Mouse (Mus musculus) small intestine, adult 10 weeks (tissue): Measurements from ENCODE around the gene Kcnn1. TPM values are rescaled to one million over a fixed set of nuclear protein-coding genes. Genes with fewer than 3 reads are reported as not detected.

Source experiments
- polyA plus RNA-seq: library from polyadenylated mRNA; stranded (reverse); fragments of 350-450 nt; fragmentation: Illumina TruSeq; extraction: RNeasy Lipid Tissue Mini Kit (QIAGEN cat#74804); gene quantifications from one replicate; pipeline ENCODE4 v1.2.3, GENCODE M21; 2014; ENCODE audit warnings: low replicate concordance

The Kcnn1 gene
- polyA plus RNA-seq: not detected

DNA sequence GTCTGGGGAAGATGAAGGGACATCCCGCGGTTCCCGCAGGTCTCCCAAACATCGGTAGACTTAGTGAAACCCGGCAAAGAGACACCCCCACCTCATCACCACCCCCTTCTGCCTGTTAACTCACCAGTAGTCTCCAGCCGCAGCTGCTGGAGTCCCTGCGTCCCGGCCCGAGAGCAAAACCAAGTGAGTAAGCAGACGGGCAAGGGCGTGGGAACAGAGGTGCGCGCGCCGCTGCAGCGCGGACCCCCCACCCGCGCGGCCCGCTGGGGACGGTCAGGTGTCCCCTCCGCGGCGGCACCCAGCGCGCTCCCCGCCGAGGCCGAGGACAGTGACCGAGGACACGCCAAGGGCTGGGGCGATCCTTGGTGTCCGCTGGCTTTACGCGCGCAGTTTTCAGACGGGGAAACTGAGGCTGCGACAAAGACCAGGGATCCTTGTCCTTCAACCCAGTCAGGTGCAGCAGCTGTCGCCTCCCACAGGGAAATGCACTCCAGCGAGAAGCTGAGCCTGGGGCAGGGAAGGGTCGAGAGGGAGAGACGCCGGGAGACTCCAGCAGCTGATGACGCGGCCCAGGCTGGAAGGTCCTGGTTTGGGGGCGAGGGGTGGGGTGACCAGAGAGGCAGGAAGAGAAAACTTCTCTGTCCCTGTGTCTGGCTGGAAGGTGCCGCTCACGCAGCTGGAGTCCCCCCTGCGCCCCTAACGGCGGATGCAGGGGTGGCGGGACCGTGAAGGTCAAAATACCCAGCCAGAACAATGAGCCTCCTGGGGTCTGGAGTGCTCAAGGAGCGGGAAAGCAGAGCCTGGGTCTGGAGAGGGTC lies at the start of gene Kcnn1:
Kcnn1 (minus strand) TSS at position 435 of the 818 bp plus-strand sequence.

DNA sequence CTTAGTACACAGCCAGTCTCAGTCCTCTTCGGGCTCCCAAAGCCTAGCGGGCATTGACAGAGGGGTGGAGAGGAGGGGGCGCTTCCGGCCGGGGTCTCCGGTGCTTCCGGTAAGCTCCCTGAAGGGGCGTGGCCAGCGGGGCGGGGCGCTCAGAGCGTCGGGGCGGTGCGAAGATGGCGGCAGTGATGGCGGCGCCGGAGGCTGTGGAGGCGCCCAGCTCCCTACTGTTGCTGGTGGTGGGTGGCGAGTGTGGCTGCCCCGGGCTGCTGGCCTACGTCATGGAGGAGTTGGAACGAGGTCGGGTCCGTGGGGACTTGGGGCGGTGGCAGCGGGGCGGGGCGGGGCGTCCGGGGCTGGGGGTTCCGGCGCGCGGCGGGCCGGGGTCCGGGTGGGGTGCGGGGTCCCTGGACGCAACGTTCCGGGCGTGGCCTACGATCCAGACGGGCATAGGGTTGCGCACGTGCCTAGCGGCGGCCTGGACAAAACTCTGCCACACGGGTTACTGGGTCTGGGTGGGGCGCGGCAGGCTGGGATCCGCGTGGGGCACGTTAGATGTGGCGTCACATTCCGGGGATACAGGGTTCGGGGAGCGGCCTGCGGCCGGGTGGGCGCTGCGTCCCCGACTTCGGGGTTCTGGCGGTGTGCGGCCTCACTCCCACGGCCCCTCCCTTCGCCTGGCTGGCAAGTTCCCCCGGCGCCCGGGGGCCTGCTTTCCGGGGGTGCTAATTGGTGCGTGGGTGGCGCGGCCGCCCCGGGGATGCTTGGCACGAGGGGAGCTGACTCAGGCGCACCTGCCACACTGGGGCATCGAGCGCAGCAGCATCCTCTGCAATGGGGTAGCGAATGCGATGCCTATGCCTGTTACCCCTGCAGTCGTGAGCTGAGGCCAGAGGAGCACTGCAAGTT lies 43.0 kb upstream of the Kcnn1 start, which contains the start of gene Map1s:
Map1s (plus strand) TSS at position 102 of the 906 bp plus-strand sequence.

DNA sequence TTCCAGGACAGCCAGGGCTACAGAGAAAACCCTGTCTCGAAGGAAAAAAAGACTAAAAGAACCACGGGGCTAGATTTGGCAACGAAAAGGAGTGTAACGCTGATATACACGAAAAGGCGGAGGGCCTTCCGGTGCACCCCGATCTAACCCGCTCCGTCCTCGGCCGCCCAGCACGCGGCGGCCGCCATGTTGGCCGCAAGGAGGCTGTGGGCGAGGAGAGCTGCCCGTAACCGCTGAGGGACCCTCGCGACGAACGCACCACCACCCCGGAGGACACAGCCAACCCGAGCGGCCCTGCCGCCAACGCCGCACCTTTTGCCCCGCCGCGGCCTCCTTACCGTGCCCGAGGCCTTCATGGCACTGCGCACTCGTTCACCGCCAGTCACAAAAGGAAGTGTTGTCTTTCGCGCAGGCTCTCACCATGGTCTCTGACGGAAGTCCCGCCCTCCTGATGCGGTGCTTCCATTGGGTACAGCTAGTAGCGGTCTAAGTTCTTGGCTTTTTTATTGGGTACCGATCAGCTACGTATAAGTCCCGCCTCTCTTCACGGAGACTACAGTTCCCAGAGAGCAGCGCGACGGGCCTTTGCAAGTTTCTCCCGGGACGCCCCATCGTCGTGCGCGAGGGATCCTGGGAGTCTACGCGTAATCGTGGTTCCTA lies 34.1 kb upstream of the Kcnn1 start, which contains the start of gene Rpl18a:
Rpl18a (minus strand) TSS at position 392 of the 660 bp plus-strand sequence.

DNA sequence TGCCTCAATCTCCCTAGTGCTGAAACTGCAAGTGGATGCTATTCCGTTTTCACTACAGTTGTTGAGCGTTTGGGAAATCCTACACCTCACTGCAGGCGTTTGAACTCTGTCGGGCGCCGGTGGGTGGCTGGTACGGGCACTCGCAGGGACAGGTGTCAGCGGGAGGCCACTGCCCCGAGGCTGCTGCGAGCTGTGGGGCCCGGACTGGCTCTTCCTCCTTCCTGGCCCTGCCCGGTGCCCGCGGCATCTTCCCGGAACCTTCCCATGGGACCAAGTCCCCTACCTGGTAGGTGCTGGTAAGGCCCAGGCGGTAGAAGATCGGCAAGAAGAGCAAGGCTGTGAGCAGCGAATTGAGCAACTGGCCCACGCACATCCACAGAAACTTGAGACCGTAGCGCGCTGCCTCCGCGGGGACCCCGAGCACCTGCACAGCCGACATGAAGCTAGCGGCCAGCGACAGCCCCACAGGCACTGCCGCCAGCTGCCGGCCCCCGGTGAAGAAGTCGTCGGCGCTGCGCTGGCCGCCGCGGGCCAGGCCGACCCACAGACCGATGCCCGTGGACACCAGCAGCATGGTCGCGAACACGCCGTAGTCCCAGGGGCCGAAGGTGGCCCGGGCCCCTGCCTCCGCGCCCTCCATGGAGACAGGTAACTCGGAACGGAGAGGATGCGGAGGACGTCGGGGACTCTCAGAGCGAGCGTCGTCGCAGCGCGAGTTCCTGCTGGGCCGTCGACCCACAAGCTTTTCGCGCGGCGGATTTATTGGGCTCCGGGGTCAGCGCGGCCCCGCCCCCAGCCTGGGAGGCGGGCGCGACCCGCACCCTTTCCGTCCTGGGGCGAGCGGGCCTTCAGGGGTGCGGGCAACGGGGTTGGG lies 29.2 kb upstream of the Kcnn1 start, which contains the start of gene Slc5a5:
Slc5a5 (minus strand) TSS at position 736 of the 874 bp plus-strand sequence.

DNA sequence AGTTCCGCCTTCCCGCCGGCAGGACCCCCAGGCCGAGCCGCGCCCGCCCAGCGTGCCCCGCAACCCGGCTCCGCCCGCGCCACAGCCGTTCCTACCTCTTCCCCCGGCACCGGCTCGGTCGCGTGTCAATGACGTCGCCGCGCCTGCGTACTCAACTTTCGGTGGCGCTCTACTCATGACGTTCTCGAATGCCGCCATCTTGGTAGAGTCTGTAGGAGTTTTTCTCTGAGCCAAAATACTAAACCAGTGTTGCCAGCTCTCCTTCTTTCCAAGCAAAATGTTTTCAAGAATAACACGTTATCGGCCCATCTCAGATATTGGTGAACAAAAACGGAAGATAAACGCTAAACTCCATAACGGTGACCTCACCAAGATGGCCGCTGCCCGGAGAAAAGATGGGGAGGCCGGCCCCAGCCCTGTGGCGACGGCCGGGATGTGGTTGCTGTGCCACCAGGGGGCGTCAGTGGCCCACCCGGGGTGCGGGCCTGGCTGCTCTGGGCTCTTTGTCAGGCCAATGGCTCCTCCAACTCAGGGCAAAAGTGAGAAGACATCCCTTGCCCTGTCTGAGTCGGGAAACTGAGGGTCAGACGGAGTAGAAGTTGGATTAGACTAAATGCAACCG lies 10.4 kb upstream of the Kcnn1 start, which contains the start of gene Ccdc124:
Ccdc124 (minus strand) TSS at position 572 of the 622 bp plus-strand sequence.

DNA sequence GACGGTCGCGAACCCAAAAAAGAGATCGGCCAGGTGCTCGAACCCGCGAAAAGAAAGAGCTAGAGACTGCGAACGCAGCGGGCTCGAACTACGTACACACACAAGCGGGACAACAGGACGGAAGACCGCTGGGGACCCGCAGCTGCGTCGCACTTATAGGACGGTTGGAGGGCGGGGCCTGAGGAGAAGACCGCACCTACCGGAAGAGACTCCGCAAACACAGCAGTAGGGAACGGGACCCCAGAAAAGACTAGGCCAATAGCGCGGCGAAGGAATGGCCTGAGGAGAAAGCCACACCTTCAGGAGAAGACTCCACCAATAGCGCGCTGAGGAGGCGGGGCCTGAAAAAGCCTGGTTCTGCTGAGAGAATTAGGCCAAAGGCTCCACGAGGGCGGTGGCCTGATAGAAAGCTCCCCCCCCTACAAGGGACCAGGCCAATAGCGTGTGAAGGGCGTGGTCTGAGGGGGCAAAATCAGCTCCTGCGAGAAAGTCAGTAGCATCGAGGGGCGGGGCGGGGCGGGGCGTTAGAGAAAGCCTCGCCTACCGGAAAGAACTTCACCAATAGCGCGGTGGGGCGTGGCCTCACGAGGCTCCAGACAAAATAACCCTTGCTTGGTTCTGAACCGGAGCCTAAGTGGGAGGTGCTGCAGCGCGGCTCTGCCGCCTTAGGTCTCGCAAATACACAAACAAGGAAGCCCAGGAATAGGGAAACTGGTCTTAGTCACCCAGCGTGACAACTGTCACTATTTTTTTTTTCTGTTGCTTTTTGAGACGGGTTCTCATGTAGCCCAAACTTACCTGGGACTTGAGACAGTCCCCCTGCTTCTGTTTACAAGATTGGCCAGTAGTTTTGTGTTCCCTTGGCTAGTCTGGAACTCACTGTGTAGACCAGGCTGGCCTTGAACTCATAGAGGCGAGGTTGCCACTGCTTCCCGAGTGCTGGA lies 23.4 kb downstream of the Kcnn1 start, which contains the start of gene Arrdc2:
Arrdc2 (minus strand) TSS at position 313 of the 944 bp plus-strand sequence.

DNA sequence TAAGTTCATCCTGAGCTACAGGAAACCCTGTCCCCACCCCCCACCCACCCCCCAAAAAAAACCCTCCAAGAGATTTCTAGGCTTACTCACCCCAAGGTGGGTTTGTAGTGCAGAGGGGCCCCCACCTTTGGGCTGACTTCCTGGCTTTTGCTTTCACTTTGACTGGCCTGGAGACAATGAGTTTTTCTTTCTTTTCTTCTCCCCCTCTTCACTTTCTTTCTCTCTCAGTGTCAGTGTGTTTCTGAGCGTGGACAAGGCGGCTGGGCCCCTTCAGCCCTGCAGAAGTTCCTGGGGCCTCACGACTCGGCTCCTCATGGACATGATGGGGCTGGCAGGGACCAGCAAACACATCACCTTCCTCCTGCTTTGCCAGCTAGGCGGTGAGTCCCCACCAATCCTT lies 54.8 kb downstream of the Kcnn1 start, which contains the start of gene Il12rb1:
Il12rb1 (plus strand) TSS at position 211 of the 400 bp plus-strand sequence.

DNA sequence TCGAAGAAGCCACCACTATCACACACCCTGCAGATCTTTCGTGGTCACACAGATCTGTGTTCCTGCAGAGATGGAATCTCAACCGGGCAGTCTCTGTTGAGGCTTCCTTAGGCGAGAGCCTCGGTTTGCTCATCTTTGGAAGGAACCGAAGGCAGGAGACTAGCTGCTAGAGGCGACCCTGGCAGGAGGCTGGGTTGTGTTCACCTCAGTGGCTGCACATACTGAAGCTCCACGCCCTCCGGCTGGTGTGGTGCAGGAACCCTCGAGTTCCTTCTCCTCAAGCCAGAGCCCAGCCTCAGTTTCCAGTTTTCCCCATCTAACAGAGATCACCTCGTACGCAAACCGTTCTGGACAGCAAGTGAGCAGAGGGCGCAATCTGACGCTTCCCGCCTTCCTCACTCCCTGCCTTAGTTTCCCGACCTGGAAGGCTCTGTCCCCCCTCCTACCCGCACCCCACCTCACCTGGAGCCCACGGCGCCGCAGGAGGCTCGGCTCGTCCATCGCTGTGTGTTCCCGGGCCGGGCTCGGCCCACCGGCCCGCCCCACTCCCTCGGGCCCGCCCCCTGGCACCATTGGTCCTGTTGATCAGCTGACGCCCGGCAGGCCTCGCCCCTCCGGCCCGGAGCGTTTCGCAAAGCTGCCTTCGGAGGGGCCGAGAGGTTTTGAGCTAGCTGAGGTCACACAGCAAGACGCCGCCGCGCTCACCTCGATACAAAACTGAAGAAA lies 58.4 kb downstream of the Kcnn1 start, which contains the start of gene Mast3:
Mast3 (minus strand) TSS at position 574 of the 726 bp plus-strand sequence.

Other genes with a start within 250 kb of the Kcnn1 start
- gene Lrrc25, start 247.1 kb downstream of the Kcnn1 start, polyA plus RNA-seq: not detected
- not detected for gene Gdf15, start 230.8 kb downstream of the Kcnn1 start, polyA plus RNA-seq
- 22.3 TPM for gene Pgpep1, start 202.9 kb downstream of the Kcnn1 start, polyA plus RNA-seq
- not detected for gene Lsm4, start 190.0 kb downstream of the Kcnn1 start, polyA plus RNA-seq
- gene Jund, start 164.3 kb downstream of the Kcnn1 start, polyA plus RNA-seq: 15.4 TPM
- not detected for gene Iqcn, start 159.8 kb downstream of the Kcnn1 start, polyA plus RNA-seq
- 3.4 TPM for gene Gm3336, start 144.7 kb downstream of the Kcnn1 start, polyA plus RNA-seq
- gene Pde4c, start 139.5 kb downstream of the Kcnn1 start, polyA plus RNA-seq: not detected
- 0.97 TPM for gene Rab3a, start 108.6 kb downstream of the Kcnn1 start, polyA plus RNA-seq
- 0.48 TPM for gene Mpv17l2, start 102.3 kb downstream of the Kcnn1 start, polyA plus RNA-seq
- 0.45 TPM for gene Pik3r2, start 86.5 kb downstream of the Kcnn1 start, polyA plus RNA-seq
- 1.1 TPM for gene Mast3, start 58.2 kb downstream of the Kcnn1 start, polyA plus RNA-seq
- not detected for gene Il12rb1, start 54.8 kb downstream of the Kcnn1 start, polyA plus RNA-seq
- not detected for gene Arrdc2, start 23.5 kb downstream of the Kcnn1 start, polyA plus RNA-seq
- gene Ccdc124, start 10.7 kb upstream of the Kcnn1 start, polyA plus RNA-seq: not detected
- not detected for gene Slc5a5, start 29.5 kb upstream of the Kcnn1 start, polyA plus RNA-seq
- gene Rpl18a, start 34.2 kb upstream of the Kcnn1 start, polyA plus RNA-seq: 7.8 TPM
- gene Map1s, start 42.7 kb upstream of the Kcnn1 start, polyA plus RNA-seq: 0.85 TPM